Mouse (Mus musculus) gastrocnemius, adult 18-20 months (tissue): ENCODE measurements around the gene Map7d3. TPM values are rescaled to one million over a fixed set of nuclear protein-coding genes. Genes with fewer than 3 reads are reported as not detected.

ENCODE experiments used
- total RNA-seq, 2 experiments: library from RNA; stranded (reverse); gene quantifications; 2 replicates each; pipeline ENCODE4 v1.2.3; 2021

Gene Map7d3
- total RNA-seq, 2 experiments from 2014 or later, result 0.14 to 0.21 TPM

Other genes with a start within 250 kb of the Map7d3 start
- 10 to 100 TPM; 24.2 to 25.8 TPM for gene Mmgt1, start 224.3 kb downstream of the Map7d3 start, total RNA-seq
- 10 to 100 TPM; 25.1 to 26.3 TPM for gene Slc9a6, start 212.6 kb downstream of the Map7d3 start, total RNA-seq
- gene Fhl1, start 90.5 kb downstream of the Map7d3 start, total RNA-seq, result 1,000 to 10,000 TPM; 1,822 to 2,163 TPM
- not detected for gene Adgrg4, start 47.8 kb upstream of the Map7d3 start, total RNA-seq
- not detected for gene Brs3, start 220.7 kb upstream of the Map7d3 start, total RNA-seq
- gene Htatsf1, start 231.3 kb upstream of the Map7d3 start, total RNA-seq, result 10 to 100 TPM; 87.2 to 97.1 TPM